Mouse (Mus musculus): ENCODE data around the gene Gm2431.

- TF ChIP-seq POLR2A (IDR thresholded peaks at IDR 0.05; ENCODE audit: low read depth, low read length) (no peak), CTCF (IDR thresholded peaks at IDR 0.05; ENCODE audit: extremely low read depth, insufficient read length, insufficient replicate concordance, low read depth, low read length) (no peak)
These were observed 17.2 kb downstream of the Gm2431 start, which contains the start of gene Gm40460 for GRCm38 (mm10) chr7:142240978-142241377.

All from small intestine, adult 2 months (tissue).